Mouse (Mus musculus): ENCODE results near the gene Cntn4. TPM values are rescaled to one million over a fixed set of nuclear protein-coding genes. Genes with fewer than 3 reads are reported as not detected.
A peak's percentile ranks its signal among the peaks of the same experiment; 100 is the strongest.

Gene Cntn4
- polyA plus RNA-seq, 1 experiment from 2014 or later, result 26.7 TPM

DNA sequence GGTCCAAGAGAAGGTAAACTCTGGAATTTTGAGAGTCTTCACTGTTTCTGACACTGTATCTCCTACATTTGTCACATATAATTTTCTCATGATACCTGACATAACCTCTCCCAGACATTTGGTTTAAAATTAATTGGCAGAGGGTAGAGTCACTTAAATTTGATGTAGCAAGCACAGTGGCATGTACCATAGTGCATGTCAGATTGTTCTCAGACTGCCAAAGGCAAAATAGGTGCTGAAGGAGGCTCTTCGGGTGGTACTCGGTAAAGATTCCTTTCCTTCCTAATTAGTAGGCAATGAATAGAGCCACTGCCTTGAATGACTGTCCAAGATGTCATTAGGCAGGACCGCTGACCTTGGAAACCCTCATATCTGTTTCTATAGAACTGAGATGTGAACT is 477.9 kb downstream of the Cntn4 start:
- Histone ChIP-seq H3K4me1 (ENCODE audit: control insufficient read depth, insufficient read depth, low read depth, low read length) (no peaks in the 10 kb centered on the region), H3K27ac (ENCODE audit: low read depth, low read length) (no peak overlapping the region)
- ATAC-seq, result no peak

DNA sequence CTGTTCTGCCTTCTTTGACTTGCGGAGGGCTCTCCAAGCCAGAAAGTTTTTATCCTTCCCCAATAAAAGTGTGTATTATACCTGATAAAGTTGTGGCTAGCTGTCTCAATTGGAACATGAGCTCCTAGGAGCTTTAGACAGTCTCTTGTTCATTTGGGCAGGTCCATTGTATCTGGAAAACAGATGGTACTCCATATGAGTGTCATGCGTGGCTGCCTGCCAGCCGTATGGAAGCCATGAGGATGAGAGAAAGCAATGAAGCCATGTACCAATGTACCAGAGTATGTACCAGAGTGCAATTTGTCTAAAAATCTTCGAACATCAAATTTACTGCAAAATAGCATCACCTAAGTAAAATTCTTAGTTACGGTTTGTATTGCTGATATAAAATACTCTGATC is 500.1 kb downstream of the Cntn4 start:
- Histone ChIP-seq H3K27ac (ENCODE audit: low read depth, low read length) (no peak overlapping the region), H3K4me1 (ENCODE audit: control insufficient read depth, insufficient read depth, low read depth, low read length) (no peaks in the 10 kb centered on the region), H3K9ac (ENCODE audit: low read depth, low read length) (no peak overlapping the region), H3K4me2 (ENCODE audit: low read length) (no peak overlapping the region), H3K27me3 (replicated peaks; ENCODE audit: control insufficient read depth, insufficient read depth, low read length) (no peaks in the 10 kb centered on the region), H3K9me3 (ENCODE audit: control insufficient read depth, low read length) (no peaks in the 10 kb centered on the region), H3K36me3 (ENCODE audit: control insufficient read depth, insufficient read depth, low read length) (no peaks in the 10 kb centered on the region), H3K4me3 (ENCODE audit: low read length) (no peak overlapping the region)
- ATAC-seq, result no peak; the same call in 1 of the 2 replicates
- WGBS, result 89% methylated on average over 5 of the region's 5 CpGs

More for the DNA sequence above, 477.9 kb downstream of the Cntn4 start:
- Histone ChIP-seq H3K4me3 (ENCODE audit: low read length) (no peak overlapping the region), H3K9ac (ENCODE audit: low read depth, low read length) (no peak overlapping the region), H3K4me2 (ENCODE audit: low read length) (no peak overlapping the region), H3K9me3 (ENCODE audit: control insufficient read depth, low read length) (no peaks in the 10 kb centered on the region), H3K36me3 (ENCODE audit: control insufficient read depth, insufficient read depth, low read length) (no peaks in the 10 kb centered on the region), H3K27me3 (replicated peaks; ENCODE audit: control insufficient read depth, insufficient read depth, low read length) (no peaks in the 10 kb centered on the region)
- 75% methylated on average over 3 of the region's 3 CpGs for WGBS

DNA sequence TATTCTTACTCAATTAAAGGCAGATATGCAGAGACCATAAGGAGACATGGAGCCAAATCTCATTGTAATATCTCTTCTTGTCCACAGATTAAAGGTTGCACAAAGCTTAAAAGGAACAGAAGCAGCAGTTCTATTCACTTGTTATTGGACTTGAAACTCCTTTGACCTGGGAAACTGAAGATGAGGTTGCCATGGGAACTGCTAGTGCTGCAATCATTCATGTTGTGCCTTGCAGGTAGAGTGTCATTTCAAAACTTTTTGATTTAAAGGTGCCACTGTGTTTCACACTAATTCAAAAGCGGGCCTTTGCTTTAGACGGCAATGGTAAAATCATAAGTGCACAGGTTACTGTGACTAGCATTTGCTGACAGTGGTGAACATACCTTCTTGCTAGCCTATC is 504.1 kb downstream of the Cntn4 start:
- whole genome bisulfite sequencing, result 88% methylated on average over 2 of the region's 2 CpGs
- Histone ChIP-seq H3K36me3 (ENCODE audit: control insufficient read depth, insufficient read depth, low read length) (no peaks in the 10 kb centered on the region), H3K9ac (ENCODE audit: low read depth, low read length) (no peak overlapping the region), H3K9me3 (ENCODE audit: control insufficient read depth, low read length) (no peaks in the 10 kb centered on the region), H3K4me1 (ENCODE audit: control insufficient read depth, insufficient read depth, low read depth, low read length) (no peaks in the 10 kb centered on the region), H3K4me3 (ENCODE audit: low read length) (no peak overlapping the region), H3K27ac (ENCODE audit: low read depth, low read length) (no peak overlapping the region), H3K27me3 (replicated peaks; ENCODE audit: control insufficient read depth, insufficient read depth, low read length) (no peaks in the 10 kb centered on the region), H3K4me2 (ENCODE audit: low read length) (no peak overlapping the region)
- ATAC-seq, result no peak

DNA sequence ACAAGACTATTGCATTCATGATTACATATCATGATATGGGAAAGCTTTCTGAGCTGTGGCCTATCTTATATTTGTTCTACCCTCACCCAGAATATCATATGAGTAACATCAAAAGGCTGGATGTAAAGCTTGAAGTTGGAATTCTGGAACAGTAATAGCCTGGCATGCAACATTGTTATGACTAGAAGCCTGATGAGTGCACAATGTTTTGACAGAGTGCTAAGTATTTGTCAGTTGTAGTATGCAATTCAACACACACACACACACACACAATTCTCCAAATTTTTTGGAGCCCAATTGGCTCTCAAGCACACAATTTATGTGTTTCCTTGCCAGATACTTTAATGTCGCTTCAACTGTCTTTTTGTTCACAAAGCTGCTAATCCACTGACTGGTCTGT is 523.5 kb downstream of the Cntn4 start:
- Histone ChIP-seq H3K27me3 (replicated peaks; ENCODE audit: control insufficient read depth, insufficient read depth, low read length) (no peaks in the 10 kb centered on the region), H3K4me2 (ENCODE audit: low read length) (no peak overlapping the region), H3K36me3 (ENCODE audit: control insufficient read depth, insufficient read depth, low read length) (no peaks in the 10 kb centered on the region), H3K27ac (ENCODE audit: low read depth, low read length) (no peak overlapping the region), H3K9me3 (ENCODE audit: control insufficient read depth, low read length) (no peaks in the 10 kb centered on the region), H3K9ac (ENCODE audit: low read depth, low read length) (no peak overlapping the region), H3K4me1 (ENCODE audit: control insufficient read depth, insufficient read depth, low read depth, low read length) (no peaks in the 10 kb centered on the region), H3K4me3 (ENCODE audit: low read length) (no peak overlapping the region)
- ATAC-seq, result no peak
- 89% methylated on average over 1 of the region's 1 CpGs for WGBS

DNA sequence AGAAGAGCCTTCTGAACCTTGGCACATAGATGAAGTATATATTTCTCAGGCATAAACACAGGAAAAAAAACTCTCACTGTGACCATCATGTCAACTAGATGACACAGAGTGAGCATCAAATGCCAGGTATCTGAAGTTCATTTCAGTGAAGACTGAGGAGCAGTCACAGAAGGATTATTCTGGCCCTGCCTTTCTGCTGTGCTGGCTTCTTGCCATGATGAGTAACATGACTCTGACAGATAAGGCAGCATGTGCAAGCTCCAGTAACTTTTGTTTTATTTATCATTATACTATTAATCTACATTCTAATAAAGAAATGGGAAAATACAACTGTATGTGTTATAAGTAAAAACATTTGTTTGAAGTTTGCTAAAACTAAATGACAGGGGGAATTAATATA is 529.9 kb downstream of the Cntn4 start:
- ATAC-seq, result no peak
- Histone ChIP-seq H3K9ac (ENCODE audit: low read depth, low read length) (no peak overlapping the region), H3K4me3 (ENCODE audit: low read length) (no peak overlapping the region)

DNA sequence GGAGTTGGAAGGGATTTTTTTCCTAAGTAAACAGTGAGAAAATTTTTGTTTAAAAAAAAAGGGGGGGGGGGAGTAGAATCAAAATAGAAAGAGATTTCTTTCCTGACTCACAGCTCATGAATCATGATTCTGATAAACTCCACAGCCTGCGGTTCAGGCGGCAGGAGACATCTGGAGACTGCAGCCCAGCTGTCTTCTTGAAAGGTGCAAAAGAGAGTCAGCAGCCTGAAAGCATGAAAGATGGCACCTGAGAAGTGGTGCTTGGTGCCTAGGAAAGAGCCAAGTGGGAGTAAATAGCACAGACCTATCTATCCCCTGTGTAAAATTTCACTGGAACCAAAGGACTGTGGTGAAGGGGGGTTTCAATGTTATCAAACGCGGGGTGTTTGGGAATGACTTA is 535.6 kb downstream of the Cntn4 start:
- Histone ChIP-seq H3K4me2 (ENCODE audit: low read length) (no peak overlapping the region), H3K4me1 (ENCODE audit: control insufficient read depth, insufficient read depth, low read depth, low read length) (no peaks in the 10 kb centered on the region), H3K9me3 (ENCODE audit: control insufficient read depth, low read length) (no peaks in the 10 kb centered on the region), H3K27ac (ENCODE audit: low read depth, low read length) (no peak overlapping the region), H3K9ac (ENCODE audit: low read depth, low read length) (no peak overlapping the region), H3K36me3 (ENCODE audit: control insufficient read depth, insufficient read depth, low read length) (no peaks in the 10 kb centered on the region), H3K4me3 (ENCODE audit: low read length) (no peak overlapping the region), H3K27me3 (replicated peaks; ENCODE audit: control insufficient read depth, insufficient read depth, low read length) (no peaks in the 10 kb centered on the region)
- ATAC-seq, result no peak
- WGBS, result 89% methylated on average over 4 of the region's 4 CpGs

More for the DNA sequence above, 529.9 kb downstream of the Cntn4 start:
- Histone ChIP-seq H3K4me2 (ENCODE audit: low read length) (no peak overlapping the region), H3K9me3 (ENCODE audit: control insufficient read depth, low read length) (no peaks in the 10 kb centered on the region), H3K27ac (ENCODE audit: low read depth, low read length) (no peak overlapping the region), H3K36me3 (ENCODE audit: control insufficient read depth, insufficient read depth, low read length) (no peaks in the 10 kb centered on the region), H3K27me3 (replicated peaks; ENCODE audit: control insufficient read depth, insufficient read depth, low read length) (no peaks in the 10 kb centered on the region), H3K4me1 (ENCODE audit: control insufficient read depth, insufficient read depth, low read depth, low read length) (no peaks in the 10 kb centered on the region)

DNA sequence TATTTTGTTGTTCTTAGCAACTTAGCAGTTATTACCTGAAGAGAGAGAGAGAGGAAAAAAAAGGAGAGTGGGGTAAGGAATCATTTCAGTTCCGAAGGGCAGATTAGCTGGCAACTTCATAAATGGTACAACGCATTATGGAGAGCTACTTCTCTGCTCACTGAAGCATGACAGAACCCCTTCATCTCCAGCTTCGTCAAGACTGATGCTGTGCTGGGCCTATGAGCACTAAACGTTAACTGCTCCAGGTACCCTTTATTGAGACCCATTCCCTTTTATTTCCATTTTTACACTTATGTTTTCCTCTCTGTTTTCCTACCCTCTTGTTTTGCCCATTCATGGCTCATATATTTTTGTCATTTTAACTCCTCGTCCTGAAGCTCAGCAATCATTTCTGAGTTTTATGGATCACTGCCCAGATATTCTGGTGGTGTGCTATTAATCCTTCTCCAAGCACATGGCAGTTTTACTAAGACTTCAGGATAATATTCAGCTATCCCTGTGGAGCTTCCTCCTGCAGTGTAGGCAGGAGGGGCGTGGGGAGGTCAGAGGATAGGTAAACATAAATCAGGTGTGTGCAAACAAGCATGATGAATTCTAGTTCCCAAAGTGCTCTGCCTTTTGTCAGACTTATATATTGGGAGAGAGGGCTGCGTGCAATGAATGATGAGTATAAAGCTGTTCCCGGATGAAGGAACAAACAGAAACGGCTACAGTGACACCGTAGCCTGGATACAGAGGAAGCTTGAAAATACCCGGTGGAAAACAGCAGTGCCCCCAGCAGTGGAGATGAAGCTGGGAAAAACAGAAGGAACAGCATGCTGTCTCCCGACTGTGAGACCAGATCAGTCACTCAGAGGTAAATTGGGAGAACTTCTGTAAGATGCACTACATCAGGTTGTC is 559.8 kb downstream of the Cntn4 start:
- H3K4me2 ChIP-seq (ENCODE audit: low read length), result no peak overlapping the region
- H3K9me3 ChIP-seq (ENCODE audit: control insufficient read depth, low read length), result no peaks in the 10 kb centered on the region
- H3K27me3 ChIP-seq (replicated peaks; ENCODE audit: control insufficient read depth, insufficient read depth, low read length), result no peaks in the 10 kb centered on the region
- peak; percentile 61; the same call in 1 of the 2 replicates for ATAC-seq
- 47% methylated on average over 12 of the region's 12 CpGs for WGBS
- H3K27ac ChIP-seq (ENCODE audit: low read depth, low read length), result no peak overlapping the region
- H3K4me3 ChIP-seq (ENCODE audit: low read length), result no peak overlapping the region
- no peaks in the 10 kb centered on the region for H3K4me1 ChIP-seq (ENCODE audit: control insufficient read depth, insufficient read depth, low read depth, low read length)
- no peak overlapping the region for H3K9ac ChIP-seq (ENCODE audit: low read depth, low read length)
- no peaks in the 10 kb centered on the region for H3K36me3 ChIP-seq (ENCODE audit: control insufficient read depth, insufficient read depth, low read length)

DNA sequence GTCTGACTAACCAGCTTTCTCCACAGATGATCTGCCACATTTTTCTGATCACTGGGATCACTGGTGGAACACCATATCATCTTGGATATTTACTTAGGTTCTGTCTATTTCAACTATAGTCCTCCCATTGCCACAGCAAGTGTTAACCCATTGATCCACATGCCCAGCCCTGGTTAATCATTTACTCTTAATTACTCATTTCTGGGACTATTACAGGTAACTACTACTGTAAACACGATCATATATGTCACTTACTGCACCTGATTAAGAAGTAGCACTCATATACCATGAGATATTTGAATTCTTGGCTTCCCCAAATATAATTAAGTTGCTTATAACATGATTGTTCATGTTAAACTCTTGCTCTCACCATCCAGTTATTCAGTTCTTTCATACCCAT is 564.1 kb downstream of the Cntn4 start:
- no peak overlapping the region for H3K4me2 ChIP-seq (ENCODE audit: low read length)
- no peak overlapping the region for H3K27ac ChIP-seq (ENCODE audit: low read depth, low read length)
- H3K4me3 ChIP-seq (ENCODE audit: low read length), result no peak overlapping the region
- no peaks in the 10 kb centered on the region for H3K9me3 ChIP-seq (ENCODE audit: control insufficient read depth, low read length)
- WGBS, result 69% methylated on average over 1 of the region's 1 CpGs
- ATAC-seq, result no peak
- H3K4me1 ChIP-seq (ENCODE audit: control insufficient read depth, insufficient read depth, low read depth, low read length), result no peaks in the 10 kb centered on the region
- no peaks in the 10 kb centered on the region for H3K27me3 ChIP-seq (replicated peaks; ENCODE audit: control insufficient read depth, insufficient read depth, low read length)
- no peaks in the 10 kb centered on the region for H3K36me3 ChIP-seq (ENCODE audit: control insufficient read depth, insufficient read depth, low read length)
- no peak overlapping the region for H3K9ac ChIP-seq (ENCODE audit: low read depth, low read length)

DNA sequence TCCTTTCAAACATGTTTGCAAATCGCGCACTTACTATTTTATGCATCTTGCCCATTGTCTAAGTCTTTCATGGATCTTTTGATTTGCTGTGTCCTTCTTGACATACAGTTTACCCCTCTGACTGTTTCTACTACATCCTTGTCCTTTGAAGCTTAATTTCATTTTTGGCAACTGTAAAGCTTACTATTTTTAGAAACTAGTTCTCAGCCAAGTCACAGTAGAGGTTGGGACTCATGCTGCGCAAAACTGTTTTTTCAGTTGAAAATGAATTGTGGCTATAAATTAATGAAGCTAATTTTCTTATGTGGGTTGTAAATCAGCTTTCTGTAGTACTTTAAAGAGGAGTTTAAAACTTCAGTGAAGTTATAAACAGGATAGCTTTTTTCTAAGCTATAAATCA is 585.9 kb downstream of the Cntn4 start:
- Histone ChIP-seq H3K9me3 (ENCODE audit: control insufficient read depth, low read length) (no peaks in the 10 kb centered on the region), H3K36me3 (ENCODE audit: control insufficient read depth, insufficient read depth, low read length) (no peaks in the 10 kb centered on the region), H3K27me3 (replicated peaks; ENCODE audit: control insufficient read depth, insufficient read depth, low read length) (no peaks in the 10 kb centered on the region), H3K9ac (ENCODE audit: low read depth, low read length) (no peak overlapping the region), H3K4me1 (ENCODE audit: control insufficient read depth, insufficient read depth, low read depth, low read length) (no peaks in the 10 kb centered on the region), H3K4me3 (ENCODE audit: low read length) (no peak overlapping the region), H3K4me2 (ENCODE audit: low read length) (no peak overlapping the region), H3K27ac (ENCODE audit: low read depth, low read length) (no peak overlapping the region)
- 83% methylated on average over 3 of the region's 3 CpGs for WGBS
- no peak for ATAC-seq
